Mouse (Mus musculus): ENCODE results near the gene Cdc14a.

Gene Cdc14a

GRCm38 (mm10) chr3:116329023-116329762 is 94.6 kb downstream of the Cdc14a start:
- no peak for DNase-seq (ENCODE audit: low read depth, low spot score)

- no peak for DNase-seq (ENCODE audit: low read depth, low spot score)
Measured at GRCm38 (mm10) chr3:116327616-116328004, 96.2 kb downstream of the Cdc14a start.

DNA sequence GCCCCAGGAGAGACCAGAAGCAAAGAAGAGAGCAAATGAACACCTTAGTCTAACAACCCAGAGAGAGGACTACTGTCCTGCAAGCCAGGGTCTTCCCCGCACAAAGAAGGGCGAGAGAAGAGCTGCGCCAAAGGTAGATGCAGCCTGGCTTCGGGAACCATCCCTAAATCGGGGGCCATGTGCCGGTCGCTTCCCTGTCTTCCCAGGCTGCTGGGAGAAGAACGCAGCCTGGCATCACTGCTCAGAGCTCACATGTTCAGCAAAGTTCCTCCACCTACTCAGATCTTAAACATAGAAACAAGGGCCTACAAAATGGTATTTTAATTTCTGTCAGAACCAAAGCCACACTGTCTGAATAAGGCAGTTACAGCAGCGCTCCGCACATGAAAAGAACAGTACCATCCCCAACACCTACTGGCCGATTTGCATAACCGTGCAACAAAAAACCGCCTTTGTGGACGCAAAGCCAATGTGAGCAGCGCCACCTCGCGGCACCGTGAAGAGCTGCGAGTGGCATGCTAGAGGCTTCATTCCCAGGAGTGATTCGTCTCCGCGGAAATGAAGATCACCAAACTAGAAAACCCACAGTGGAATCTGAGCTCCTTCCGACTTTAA is 96.7 kb downstream of the Cdc14a start:
- peak; percentile 77 for DNase-seq (ENCODE audit: low read depth, low spot score)

- DNase-seq (ENCODE audit: low read depth, low spot score), result no peak
Measured at GRCm38 (mm10) chr3:116325501-116325900, 98.3 kb downstream of the Cdc14a start.

DNA sequence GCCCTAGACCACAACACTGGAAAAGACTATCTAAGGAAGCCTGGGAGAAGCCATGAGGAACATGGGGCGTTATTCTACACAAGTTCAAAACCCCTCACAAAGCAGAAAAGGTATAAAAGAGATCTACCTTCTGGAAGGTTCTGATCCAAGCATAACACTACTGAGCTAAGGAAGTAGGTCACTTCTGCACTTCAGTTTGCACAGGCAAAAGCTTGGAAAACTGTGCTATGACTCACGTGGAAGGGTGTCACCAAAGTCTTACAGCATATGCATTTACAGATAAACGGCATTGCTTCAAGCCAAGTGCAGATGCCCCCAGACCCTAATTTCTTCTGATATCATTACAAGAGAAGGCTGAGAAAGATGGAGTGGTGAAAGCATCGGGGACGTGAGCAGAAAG is 104.1 kb downstream of the Cdc14a start:
- DNase-seq (ENCODE audit: low read depth, low spot score), result no peak

GRCm38 (mm10) chr3:116311838-116312237 is 112.0 kb downstream of the Cdc14a start:
- no peak for DNase-seq (ENCODE audit: low read depth, low spot score)

DNA sequence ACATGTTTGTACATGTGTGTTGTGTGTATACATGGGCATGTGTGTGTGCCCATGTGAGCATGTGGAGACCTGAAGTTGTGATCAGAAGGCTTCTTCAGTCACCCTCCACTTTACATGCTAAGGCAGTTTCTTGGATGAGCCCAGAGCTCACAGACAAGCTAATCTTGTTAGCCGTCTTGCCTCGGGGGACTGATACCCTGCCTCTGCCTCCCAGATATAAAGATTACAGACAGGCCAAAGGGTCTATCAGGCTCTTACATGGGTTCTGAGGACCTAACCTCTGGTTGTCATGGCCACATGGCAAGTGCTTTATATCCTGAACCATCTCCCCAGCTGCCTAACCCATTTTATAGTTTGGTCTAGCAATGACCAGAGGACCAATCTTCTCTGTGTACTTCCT is 112.7 kb downstream of the Cdc14a start:
- DNase-seq (ENCODE audit: low read depth, low spot score), result no peak

- no peak for DNase-seq (ENCODE audit: low read depth, low spot score)
Measured at GRCm38 (mm10) chr3:116310672-116311071, 113.2 kb downstream of the Cdc14a start.

GRCm38 (mm10) chr3:116310033-116310432 is 113.8 kb downstream of the Cdc14a start:
- DNase-seq (ENCODE audit: low read depth, low spot score), result no peak

DNA sequence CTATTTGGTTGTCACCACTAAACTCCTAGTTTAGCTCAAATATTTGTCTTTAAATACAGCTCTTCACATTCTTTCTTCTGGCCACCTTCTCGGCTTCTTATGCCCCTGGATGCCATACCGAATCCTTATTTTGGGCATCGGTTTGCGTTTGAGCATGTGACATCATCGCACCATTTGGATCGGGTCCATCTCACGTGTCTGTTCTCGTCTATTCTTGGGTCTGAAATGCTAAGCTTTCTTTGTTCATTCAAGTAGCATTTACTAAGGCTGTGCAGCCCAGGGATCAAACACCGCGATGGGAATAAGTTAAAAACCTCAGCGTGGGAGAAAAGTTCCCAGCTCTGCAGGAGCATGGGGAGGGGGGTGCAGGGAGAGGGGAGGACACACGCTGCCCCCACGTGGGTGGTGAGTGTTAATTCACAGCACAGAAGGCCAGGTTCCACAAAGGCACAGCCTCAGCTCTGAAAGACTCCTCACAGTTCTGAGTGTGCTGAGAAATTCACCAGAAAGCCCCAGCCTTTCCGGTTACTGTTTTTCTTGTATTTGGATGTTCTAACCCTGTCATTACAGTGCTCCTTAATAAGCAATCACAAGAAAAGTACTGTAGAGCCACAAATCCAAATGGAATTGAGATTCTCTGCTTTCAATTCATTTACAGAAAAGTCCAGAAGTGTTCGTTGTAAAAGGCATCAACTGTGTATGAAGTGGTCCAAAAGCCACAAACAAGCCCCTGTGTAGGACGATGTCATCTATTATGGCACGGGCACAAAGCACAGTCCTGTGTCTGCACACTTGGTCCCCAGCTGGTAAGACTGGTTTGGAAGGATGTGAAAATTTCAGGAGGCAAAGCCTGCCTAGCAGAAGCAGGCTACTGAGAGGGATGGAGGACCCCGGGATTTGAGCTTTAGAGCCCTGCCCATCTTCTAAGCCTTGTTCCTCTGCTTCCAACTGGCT is 118.8 kb downstream of the Cdc14a start:
- DNase-seq (ENCODE audit: low read depth, low spot score), result no peak

GRCm38 (mm10) chr3:116302581-116302980 is 121.3 kb downstream of the Cdc14a start:
- DNase-seq (ENCODE audit: low read depth, low spot score), result no peak

- no peak for DNase-seq (ENCODE audit: low read depth, low spot score)
Measured at GRCm38 (mm10) chr3:116301754-116302153, 122.1 kb downstream of the Cdc14a start.

DNA sequence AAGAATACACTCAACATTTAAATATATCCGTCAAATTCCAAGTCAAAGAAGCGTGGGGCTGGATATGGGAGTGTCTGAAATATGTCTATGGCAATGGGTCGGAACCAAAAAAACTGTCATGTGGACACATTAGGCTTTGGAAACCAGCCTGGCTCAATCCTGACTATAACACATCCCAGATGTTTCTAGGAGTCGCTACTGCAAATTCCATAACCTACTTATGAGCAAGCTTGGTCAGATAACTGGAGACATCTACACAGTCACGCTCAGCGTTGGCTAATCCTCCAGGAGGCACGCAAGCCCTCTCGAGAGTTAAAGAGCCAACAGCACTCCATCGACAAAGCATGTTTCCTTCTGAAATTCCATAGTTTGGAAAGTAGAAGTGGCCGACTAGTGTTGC is 125.1 kb downstream of the Cdc14a start:
- no peak for DNase-seq (ENCODE audit: low read depth, low spot score)

- no peak for DNase-seq (ENCODE audit: low read depth, low spot score)
Measured at GRCm38 (mm10) chr3:116298003-116298402, 125.8 kb downstream of the Cdc14a start.

- DNase-seq (ENCODE audit: low read depth, low spot score), result no peak
Measured at GRCm38 (mm10) chr3:116297170-116297569, 126.7 kb downstream of the Cdc14a start.

DNA sequence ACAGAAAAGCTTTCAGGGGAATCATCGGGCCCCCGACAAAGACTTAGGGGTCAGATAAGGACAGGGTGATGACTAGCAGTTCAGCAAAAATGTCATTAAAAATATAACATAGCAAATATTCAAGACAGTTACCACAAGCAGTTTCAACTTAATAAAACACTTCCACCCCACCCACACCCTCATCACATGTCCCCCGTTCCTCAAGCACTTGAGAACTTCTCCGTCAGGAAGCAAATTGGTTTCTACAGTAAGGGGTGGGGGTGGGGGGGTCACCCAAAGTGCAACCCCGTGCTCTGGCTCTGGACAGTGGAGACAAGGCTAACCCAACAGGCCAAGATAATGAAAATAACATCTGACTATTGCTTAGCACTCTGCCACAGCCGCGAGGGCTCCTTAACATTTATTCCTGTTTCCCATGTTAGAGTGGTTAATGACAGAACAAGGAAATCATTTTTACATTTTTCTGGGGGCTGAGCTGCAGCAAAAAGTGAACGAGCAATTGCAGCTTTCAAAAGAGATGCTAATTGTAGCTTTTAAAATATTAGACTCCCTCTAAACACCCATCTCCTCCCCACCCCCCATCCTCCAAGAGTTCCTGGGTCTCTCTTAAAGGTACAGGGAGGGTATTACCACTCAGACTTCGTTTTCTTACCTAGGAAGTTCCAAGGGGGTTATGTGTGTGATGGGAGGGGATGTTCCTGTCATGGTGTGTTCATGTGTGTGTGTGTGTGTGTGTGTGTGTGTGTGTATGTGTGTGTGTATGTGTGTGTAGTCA is 133.6 kb downstream of the Cdc14a start:
- no peak for DNase-seq (ENCODE audit: low read depth, low spot score)

GRCm38 (mm10) chr3:116288833-116289232 is 135.0 kb downstream of the Cdc14a start:
- no peak for DNase-seq (ENCODE audit: low read depth, low spot score)

GRCm38 (mm10) chr3:116284735-116285134 is 139.1 kb downstream of the Cdc14a start:
- no peak for DNase-seq (ENCODE audit: low read depth, low spot score)

- no peak for DNase-seq (ENCODE audit: low read depth, low spot score)
Measured at GRCm38 (mm10) chr3:116283996-116284395, 139.8 kb downstream of the Cdc14a start.

GRCm38 (mm10) chr3:116281663-116282062 is 142.2 kb downstream of the Cdc14a start:
- no peak for DNase-seq (ENCODE audit: low read depth, low spot score)

DNA sequence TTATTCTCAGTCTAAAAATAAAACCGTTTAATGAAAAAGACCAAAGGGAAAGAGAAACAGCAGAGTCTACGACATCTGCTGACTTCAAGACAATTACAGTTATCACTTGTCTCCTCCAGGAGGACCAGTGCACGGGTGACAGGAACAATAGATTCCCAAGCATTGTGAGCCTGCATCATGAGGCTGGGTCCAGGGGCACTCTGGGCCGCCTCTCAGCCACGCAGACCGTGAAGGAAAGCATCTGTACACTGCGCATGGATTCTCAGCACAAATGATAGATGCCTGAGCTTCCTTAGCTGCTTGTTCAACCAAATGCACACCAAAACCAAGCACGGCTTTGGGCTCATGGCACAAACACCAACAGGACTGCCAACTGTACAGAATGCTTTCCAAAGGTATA is 146.7 kb downstream of the Cdc14a start:
- no peak for DNase-seq (ENCODE audit: low read depth, low spot score)
